Comparison of ENCODE assay signal across 8 mouse cellular contexts in the genomic region with DNA sequence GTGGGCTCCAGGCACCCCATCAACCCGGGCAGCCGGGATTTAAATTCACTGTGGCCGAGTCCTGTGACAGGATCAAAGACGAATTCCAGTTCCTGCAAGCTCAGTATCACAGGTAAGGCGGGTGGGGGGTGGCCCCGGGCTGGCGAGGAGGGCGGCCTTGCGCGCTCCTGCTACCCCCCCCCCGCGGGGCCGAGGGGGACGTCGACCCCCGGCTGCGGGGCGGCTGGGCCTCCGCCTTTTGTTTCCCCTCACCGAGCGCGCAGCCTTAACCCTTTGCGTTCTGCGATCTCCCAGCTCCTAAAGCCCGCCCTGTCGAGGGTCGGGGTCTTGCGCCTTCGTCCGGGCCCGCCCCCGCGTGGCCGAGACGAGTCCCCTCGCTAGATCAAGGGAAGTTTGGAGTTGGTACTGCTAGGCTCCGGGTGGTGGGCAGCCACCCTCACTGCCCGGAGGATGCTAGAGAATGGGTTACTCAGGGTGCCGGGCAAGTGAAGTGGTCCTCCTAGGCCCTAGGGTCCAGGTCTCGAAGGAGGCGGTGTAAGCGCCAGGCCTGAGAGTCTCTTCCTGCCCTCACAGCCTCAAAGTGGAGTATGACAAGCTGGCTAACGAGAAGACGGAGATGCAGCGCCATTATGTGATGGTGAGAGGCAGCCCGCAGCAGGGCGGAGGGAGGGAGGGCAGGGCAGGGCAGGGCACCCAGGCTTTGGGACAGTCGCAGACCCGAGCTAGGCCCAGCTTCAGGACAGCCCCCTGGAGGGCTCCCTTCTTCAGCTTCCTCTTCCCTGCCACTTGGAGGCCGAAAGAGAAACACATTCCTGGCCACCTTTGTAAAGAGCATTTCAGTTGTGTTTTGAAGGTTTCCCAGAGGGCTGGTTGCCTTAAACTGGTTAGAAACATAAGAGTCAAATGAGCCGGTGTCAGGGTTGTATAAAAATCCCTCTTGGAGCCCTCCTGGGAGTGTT. TPM values are rescaled to one million over a fixed set of nuclear protein-coding genes. Genes with fewer than 3 reads are reported as not detected.
A peak's percentile ranks its signal among the peaks of the same experiment; 100 is the strongest.
DNase-seq lines count a peak whose midpoint lies in the region; ATAC-seq and TF ChIP-seq lines count a peak whose summit lies in the region.

No protein-coding gene starts in this region.

- no peak for TF ChIP-seq CTCF in ES-Bruce4 (IDR thresholded peaks at IDR 0.05; ENCODE audit: low read depth, low read length)
- no peak for TF ChIP-seq CTCF in cortical plate, adult 2 months (IDR thresholded peaks at IDR 0.05; ENCODE audit: extremely low read depth, insufficient read depth, low read length)

- H3K27ac ChIP-seq in ES-Bruce4 (ENCODE audit: insufficient read depth, low read length): no peak overlapping the region
- no peak overlapping the region for H3K27ac ChIP-seq in cortical plate, adult 2 months (ENCODE audit: insufficient read depth, low read length)
- 0 out of 2 replicates have a peak overlapping the region, but pooled peaks have one; percentile 79 for H3K27ac ChIP-seq in liver, embryonic 11.5 days (ENCODE audit: low read depth, low read length)
- peak overlapping the region; percentile 96 for H3K27ac ChIP-seq in neural tube, embryonic 13.5 days (replicated peaks)

- peak overlapping the region; percentile 99 for H3K4me3 ChIP-seq in ES-Bruce4 (ENCODE audit: low read depth, low read length)
- H3K4me3 ChIP-seq in cortical plate, adult 2 months (ENCODE audit: insufficient read depth, low read length): peak overlapping the region; percentile 69
- peak overlapping the region; percentile 84 for H3K4me3 ChIP-seq in liver, embryonic 11.5 days (ENCODE audit: low read depth, low read length)
- peak overlapping the region; percentile 92 for H3K4me3 ChIP-seq in neural tube, embryonic 13.5 days

- TF ChIP-seq EP300 in ES-Bruce4 (IDR thresholded peaks at IDR 0.05; ENCODE audit: insufficient read depth, low read depth, low read length): no peak

- ATAC-seq in liver, embryonic 11.5 days (replicated peaks; ENCODE audit: low FRiP score): no peak
- ATAC-seq in neural tube, embryonic 13.5 days (ENCODE audit: low read depth): no peak

- no peak for TF ChIP-seq POLR2A in ES-Bruce4 (IDR thresholded peaks at IDR 0.05; ENCODE audit: insufficient read depth, low read length)
- TF ChIP-seq POLR2A in cortical plate, adult 2 months (IDR thresholded peaks at IDR 0.05; ENCODE audit: extremely low read depth, insufficient read depth, low read length): no peak

- H3K9ac ChIP-seq in ES-Bruce4 (ENCODE audit: low read depth, poor library complexity, severe bottlenecking): peak overlapping the region; percentile 98
- H3K9ac ChIP-seq in liver, embryonic 11.5 days (ENCODE audit: low read depth, low read length): peak overlapping the region; percentile 82
- peak overlapping the region; percentile 99 for H3K9ac ChIP-seq in neural tube, embryonic 13.5 days

- intact Hi-C loops in heart, postnatal 10 days (cut with DNase I): loop anchor here (1.0 to 5.0 kb wide), 3 partner anchors 31 to 323 kb away; no protein-coding TSS in a partner anchor

- 3% methylated on average over 51 of the region's 51 CpGs for WGBS in liver, embryonic 11.5 days
- 2% methylated on average over 51 of the region's 51 CpGs for WGBS in neural tube, embryonic 13.5 days

- H3K4me2 ChIP-seq in liver, embryonic 11.5 days: peak overlapping the region; percentile 95
- peak overlapping the region; percentile 85 for H3K4me2 ChIP-seq in neural tube, embryonic 13.5 days

- H3K27me3 ChIP-seq in ES-Bruce4 (ENCODE audit: control insufficient read depth, insufficient read depth, low read length, poor library complexity, severe bottlenecking): no peaks in the 10 kb centered on the region
- H3K27me3 ChIP-seq in liver, embryonic 11.5 days (replicated peaks; ENCODE audit: control insufficient read depth, insufficient read depth, low read length): peaks cover 10% of the 10 kb centered on the region
- no peaks in the 10 kb centered on the region for H3K27me3 ChIP-seq in neural tube, embryonic 13.5 days

- peaks cover 4% of the 10 kb centered on the region for H3K4me1 ChIP-seq in ES-Bruce4 (ENCODE audit: control insufficient read depth, insufficient read depth, low read length)
- peaks cover 7% of the 10 kb centered on the region for H3K4me1 ChIP-seq in cortical plate, adult 2 months (ENCODE audit: control insufficient read depth, insufficient read depth, low read length)
- H3K4me1 ChIP-seq in liver, embryonic 11.5 days (replicated peaks; ENCODE audit: control insufficient read depth, insufficient read depth, low read length): peaks cover 61% of the 10 kb centered on the region
- peaks cover 71% of the 10 kb centered on the region for H3K4me1 ChIP-seq in neural tube, embryonic 13.5 days (replicated peaks)

- H3K9me3 ChIP-seq in ES-Bruce4 (replicated peaks; ENCODE audit: control insufficient read depth, insufficient read depth, low read length, poor library complexity, severe bottlenecking): no peaks in the 10 kb centered on the region
- H3K9me3 ChIP-seq in liver, embryonic 11.5 days (ENCODE audit: control insufficient read depth, low read length): no peaks in the 10 kb centered on the region
- H3K9me3 ChIP-seq in neural tube, embryonic 13.5 days: no peaks in the 10 kb centered on the region

- H3K36me3 ChIP-seq in ES-Bruce4 (ENCODE audit: control insufficient read depth, insufficient read depth, low read length, poor library complexity, severe bottlenecking): peaks cover 31% of the 10 kb centered on the region
- 0 out of 2 replicates have a peak, but pooled peaks cover 2% of the 10 kb centered on the region for H3K36me3 ChIP-seq in liver, embryonic 11.5 days (ENCODE audit: control insufficient read depth, insufficient read depth, low read length)
- no peaks in the 10 kb centered on the region for H3K36me3 ChIP-seq in neural tube, embryonic 13.5 days

- DNase-seq in heart, adult 18-20 months: peak; percentile 29 to 55
- no peak for DNase-seq in heart, adult 8-10 months (ENCODE audit: low spot score)
- peak; percentile 36 to 38 for DNase-seq in heart, postnatal 10 days
- peak; percentile 61 for DNase-seq in liver, embryonic 11.5 days (ENCODE audit: low spot score)
- no peak for DNase-seq in ovary, postnatal 14 days (ENCODE audit: low spot score)

RNA-seq across cellular contexts. Expression of gene Tle3, which starts 2.1 kb away (rescaled TPM):
- total RNA-seq in heart, adult 18-20 months (2021): 10 to 100 TPM; 15.2 to 21.9 TPM
- 10 to 100 TPM in 3 of 4 experiments, 1 to 10 TPM in 1; 9.7 to 16.2 (median 14.0) TPM for total RNA-seq in heart, adult 8-10 months (2022)
- 122 and 146 TPM in 2 replicates for polyA plus RNA-seq in ES-Bruce4 (2011; ENCODE audit: insufficient read depth, insufficient read length, low read depth, missing spikeins)
- 36.2 and 36.6 TPM in 2 replicates for polyA plus RNA-seq in cortical plate, adult 2 months (2012; rRNA removed)
- 10 to 100 TPM; 26.9 to 27.4 TPM for total RNA-seq in heart, postnatal 10 days (2021)
- 15.0 and 15.8 TPM in 2 replicates for polyA plus RNA-seq in liver, embryonic 11.5 days (2014; fragmentation: Nextera tagmentation; extraction: Ambion mirVana)
- polyA plus RNA-seq in neural tube, embryonic 13.5 days (2015; fragmentation: Nextera tagmentation; extraction: Ambion mirVana): 31.1 and 33.7 TPM in 2 replicates

Comparison
In these comparisons a context has a peak if more than half of its experiments do, and no peak if none do; other contexts are left out.
1. DNase-seq: peak in heart, adult 18-20 months (2 of 2), heart, postnatal 10 days (2 of 2) and liver, embryonic 11.5 days (single experiment); none in heart, adult 8-10 months (single experiment) and ovary, postnatal 14 days (single experiment).
2. H3K27ac ChIP-seq: peak in liver, embryonic 11.5 days (single experiment) and neural tube, embryonic 13.5 days (single experiment); none in ES-Bruce4 (single experiment) and cortical plate, adult 2 months (single experiment).
3. Peak in every context shown above with its lines, with median percentiles within 50 percentile points of each other: H3K4me3 ChIP-seq and H3K9ac ChIP-seq.